11 mouse cellular contexts compared by ENCODE assay signal in genomic region chr10:61374771-61375481, GRCm38 (mm10). TPM values are rescaled to one million over a fixed set of nuclear protein-coding genes. Genes with fewer than 3 reads are reported as not detected.
A peak's percentile ranks its signal among the peaks of the same experiment; 100 is the strongest.
DNase-seq lines count a peak whose midpoint lies in the region; ATAC-seq lines count a peak whose summit lies in the region.
"Had no signal": no experiment of that assay in that cellular context is flagged by ENCODE, and none has a peak within 500 bp of the region (broad histone marks: within the 10 kb centered on the region; RNA-seq: fewer than 3 reads in every experiment).

No protein-coding gene starts in this region.

- H3K4me3 ChIP-seq in heart, embryonic 10.5 days, result no peak overlapping the region
- no peak overlapping the region for H3K4me3 ChIP-seq in lung, embryonic 16.5 days (ENCODE audit: low read length)
- H3K4me3 ChIP-seq in heart, embryonic 16.5 days (ENCODE audit: low read length), result no peak overlapping the region
- H3K4me3 ChIP-seq in stomach, embryonic 15.5 days (replicated peaks), result no peak overlapping the region
- H3K4me3 ChIP-seq in midbrain, embryonic 11.5 days (ENCODE audit: low read depth, low read length), result no peak overlapping the region

- peaks cover 10% of the 10 kb centered on the region for H3K36me3 ChIP-seq in heart, embryonic 10.5 days
- no peaks in the 10 kb centered on the region for H3K36me3 ChIP-seq in lung, embryonic 16.5 days (ENCODE audit: control insufficient read depth, insufficient read depth, low read length)
- no peaks in the 10 kb centered on the region for H3K36me3 ChIP-seq in heart, embryonic 16.5 days (ENCODE audit: control insufficient read depth, insufficient read depth)
- H3K36me3 ChIP-seq in stomach, embryonic 15.5 days, result no peaks in the 10 kb centered on the region
- H3K36me3 ChIP-seq in midbrain, embryonic 11.5 days (ENCODE audit: control insufficient read depth, insufficient read depth, low read length), result no peaks in the 10 kb centered on the region

- H3K27ac ChIP-seq in heart, embryonic 10.5 days, result peak overlapping the region; percentile 0; the same call in 1 of the 2 replicates
- peak overlapping the region; percentile 33 for H3K27ac ChIP-seq in lung, embryonic 16.5 days (ENCODE audit: low read length)
- H3K27ac ChIP-seq in heart, embryonic 16.5 days (ENCODE audit: low read length), result peak overlapping the region; percentile 25
- H3K27ac ChIP-seq in stomach, embryonic 15.5 days, result peak overlapping the region; percentile 42; the same call in 1 of the 2 replicates
- H3K27ac ChIP-seq in midbrain, embryonic 11.5 days (ENCODE audit: low read depth, low read length), result no peak overlapping the region

- H3K9ac ChIP-seq in lung, embryonic 16.5 days (ENCODE audit: low read length), result no peak overlapping the region
- H3K9ac ChIP-seq in heart, embryonic 16.5 days (ENCODE audit: low read length), result no peak overlapping the region
- no peak overlapping the region for H3K9ac ChIP-seq in stomach, embryonic 15.5 days
- H3K9ac ChIP-seq in midbrain, embryonic 11.5 days (ENCODE audit: low read length), result no peak overlapping the region

- no peaks in the 10 kb centered on the region for H3K9me3 ChIP-seq in heart, embryonic 10.5 days
- no peaks in the 10 kb centered on the region for H3K9me3 ChIP-seq in lung, embryonic 16.5 days (ENCODE audit: control insufficient read depth, low read length)
- H3K9me3 ChIP-seq in heart, embryonic 16.5 days (replicated peaks; ENCODE audit: control insufficient read depth, low read length), result no peaks in the 10 kb centered on the region
- H3K9me3 ChIP-seq in stomach, embryonic 15.5 days, result no peaks in the 10 kb centered on the region
- no peaks in the 10 kb centered on the region for H3K9me3 ChIP-seq in midbrain, embryonic 11.5 days (ENCODE audit: control insufficient read depth, low read length)

- peaks cover 82% of the 10 kb centered on the region for H3K4me1 ChIP-seq in heart, embryonic 10.5 days
- peaks cover 50% of the 10 kb centered on the region for H3K4me1 ChIP-seq in lung, embryonic 16.5 days (replicated peaks; ENCODE audit: control insufficient read depth, insufficient read depth, low read length)
- H3K4me1 ChIP-seq in heart, embryonic 16.5 days (ENCODE audit: control insufficient read depth, insufficient read depth, low read length), result peaks cover 81% of the 10 kb centered on the region
- peaks cover 25% of the 10 kb centered on the region for H3K4me1 ChIP-seq in stomach, embryonic 15.5 days
- H3K4me1 ChIP-seq in midbrain, embryonic 11.5 days (ENCODE audit: control insufficient read depth, insufficient read depth, low read length), result no peaks in the 10 kb centered on the region; the same call in 1 of the 2 replicates

- H3K27me3 ChIP-seq in heart, embryonic 10.5 days (ENCODE audit: insufficient read depth, poor library complexity, severe bottlenecking), result 0 out of 2 replicates have a peak, but pooled peaks cover 3% of the 10 kb centered on the region
- H3K27me3 ChIP-seq in lung, embryonic 16.5 days (ENCODE audit: control insufficient read depth, insufficient read depth, low read depth, low read length), result no peaks in the 10 kb centered on the region
- H3K27me3 ChIP-seq in heart, embryonic 16.5 days (ENCODE audit: control insufficient read depth, insufficient read depth, low read length), result no peaks in the 10 kb centered on the region
- H3K27me3 ChIP-seq in stomach, embryonic 15.5 days (replicated peaks), result no peaks in the 10 kb centered on the region
- no peaks in the 10 kb centered on the region for H3K27me3 ChIP-seq in midbrain, embryonic 11.5 days (ENCODE audit: control insufficient read depth, insufficient read depth, low read length)
- H3K27me3 ChIP-seq: CH12.LX had no signal

- 75% methylated on average over 6 of the region's 6 CpGs for WGBS in heart, embryonic 10.5 days
- WGBS in lung, embryonic 16.5 days, result 45% methylated on average over 6 of the region's 6 CpGs
- 71% methylated on average over 6 of the region's 6 CpGs for WGBS in heart, embryonic 16.5 days
- WGBS in stomach, embryonic 15.5 days, result 69% methylated on average over 6 of the region's 6 CpGs
- WGBS in midbrain, embryonic 11.5 days, result 80% methylated on average over 6 of the region's 6 CpGs

- H3K4me2 ChIP-seq in lung, embryonic 16.5 days (ENCODE audit: low read depth, low read length), result no peak overlapping the region
- H3K4me2 ChIP-seq in heart, embryonic 16.5 days (ENCODE audit: low read depth, low read length), result no peak overlapping the region
- no peak overlapping the region for H3K4me2 ChIP-seq in stomach, embryonic 15.5 days
- no peak overlapping the region for H3K4me2 ChIP-seq in midbrain, embryonic 11.5 days

- no peak for DNase-seq in heart, embryonic 10.5 days (ENCODE audit: low spot score)
- no peak for DNase-seq in heart, postnatal 4 days
- no peak for DNase-seq in lung, postnatal 4 days
- DNase-seq in midbrain, embryonic 11.5 days (ENCODE audit: low spot score, missing footprints), result no peak
- no peak for DNase-seq in yolk sac, embryonic 10.5 days (ENCODE audit: low spot score)
- DNase-seq: thymus, postnatal 14 days had no signal

- ATAC-seq in lung, embryonic 16.5 days (ENCODE audit: low read depth), result no peak
- ATAC-seq in heart, embryonic 16.5 days (replicated peaks; ENCODE audit: extremely low read depth, insufficient read depth, low FRiP score), result no peak
- ATAC-seq in stomach, embryonic 15.5 days (ENCODE audit: insufficient read depth, low FRiP score, low read depth), result no peak
- ATAC-seq in midbrain, embryonic 11.5 days (ENCODE audit: low FRiP score), result no peak

RNA-seq across cellular contexts. Expression of gene Pald1, which starts 8.4 kb away (rescaled TPM):
- 34.2 and 40.8 TPM in 2 replicates for polyA plus RNA-seq in heart, embryonic 10.5 days (2016; fragmentation: Nextera tagmentation; extraction: Ambion mirVana)
- 10 to 100 TPM; 38.1 to 38.9 TPM for total RNA-seq in heart, postnatal 4 days (2021)
- 49.4 and 49.9 TPM in 2 replicates for polyA plus RNA-seq in lung, embryonic 16.5 days (2015; fragmentation: Nextera tagmentation; extraction: Ambion mirVana)
- polyA plus RNA-seq in heart, embryonic 16.5 days (2015; fragmentation: Nextera tagmentation; extraction: Ambion mirVana), result 21.0 and 28.4 TPM in 2 replicates
- 16.9 and 18.7 TPM in 2 replicates for polyA plus RNA-seq in stomach, embryonic 15.5 days (2015; fragmentation: Nextera tagmentation; extraction: Ambion mirVana)
- 15.3 and 17.3 TPM in 2 replicates for polyA plus RNA-seq in midbrain, embryonic 11.5 days (2014; fragmentation: Nextera tagmentation; extraction: Ambion mirVana)

RNA-seq across cellular contexts. Expression of gene Nodal, which starts 42.8 kb away (rescaled TPM):
- 0.28 TPM in 1 of 2 replicates, not detected in the other for polyA plus RNA-seq in heart, embryonic 10.5 days (2016; fragmentation: Nextera tagmentation; extraction: Ambion mirVana)
- under 1 TPM; 0.24 to 0.32 TPM for total RNA-seq in heart, postnatal 4 days (2021)
- 0.16 and 0.20 TPM in 2 replicates for polyA plus RNA-seq in lung, embryonic 16.5 days (2015; fragmentation: Nextera tagmentation; extraction: Ambion mirVana)
- polyA plus RNA-seq in heart, embryonic 16.5 days (2015; fragmentation: Nextera tagmentation; extraction: Ambion mirVana), result 0.14 TPM in 1 of 2 replicates, not detected in the other
- 0.15 and 0.18 TPM in 2 replicates for polyA plus RNA-seq in stomach, embryonic 15.5 days (2015; fragmentation: Nextera tagmentation; extraction: Ambion mirVana)
- polyA plus RNA-seq in midbrain, embryonic 11.5 days (2014; fragmentation: Nextera tagmentation; extraction: Ambion mirVana), result 0.10 TPM in 1 of 2 replicates, not detected in the other
- total RNA-seq: adrenal gland, postnatal 36 days had no signal
